Mouse (Mus musculus) neutrophil, adult 65 days (primary cell): ENCODE data around the gene Grm4. TPM values are rescaled to one million over a fixed set of nuclear protein-coding genes. Genes with fewer than 3 reads are reported as not detected.

ENCODE experiments used
- total RNA-seq: library from RNA; stranded (reverse); gene quantifications from 2 replicates; pipeline ENCODE4 v1.2.4, GENCODE M21; 2023

The Grm4 gene
- not detected in 2 replicates for total RNA-seq

GRCm38 (mm10) chr17:27521303-27521702 lies at the start of gene Grm4:
Gene Grm4, minus strand, starts transcription at chr17:27521403.

GRCm38 (mm10) chr17:27565163-27565941 lies 44.1 kb upstream of the Grm4 start, which contains the start of gene AI413582:
Gene AI413582, minus strand, starts transcription at chr17:27565756.

GRCm38 (mm10) chr17:27556315-27557011 lies 35.3 kb upstream of the Grm4 start, which contains the start of gene Hmga1:
Gene Hmga1, plus strand, starts transcription at chr17:27556497.

Other genes starting within 250 kb of the Grm4 start
- 59.3 and 65.1 TPM in 2 replicates for gene Hmga1, start 35.1 kb upstream of the Grm4 start, total RNA-seq
- gene AI413582, start 44.4 kb upstream of the Grm4 start, total RNA-seq = 26.5 and 32.3 TPM in 2 replicates
- 42.9 and 57.1 TPM in 2 replicates for gene Nudt3, start 102.1 kb upstream of the Grm4 start, total RNA-seq
- not detected in 2 replicates for gene RPS10-NUDT3, start 113.8 kb upstream of the Grm4 start, total RNA-seq
- gene Rps10, start 115.3 kb upstream of the Grm4 start, total RNA-seq = 511 and 573 TPM in 2 replicates
- gene Pacsin1, start 134.1 kb upstream of the Grm4 start, total RNA-seq = not detected in 2 replicates
- gene Spdef, start 207.6 kb upstream of the Grm4 start, total RNA-seq = 0.66 TPM in 1 of 2 replicates, not detected in the other